Mouse (Mus musculus) CH12.LX (cell line): Measurements from ENCODE around the gene Gm9507. TPM values are rescaled to one million over a fixed set of nuclear protein-coding genes. Genes with fewer than 3 reads are reported as not detected.

Experiments
- DNase-seq: peaks from one replicate; pipeline ENCODE4 v3.0.0-alpha.2; 2013; ENCODE audit errors: extremely low read depth
- H3K27ac ChIP-seq: 2 replicates; pipeline ENCODE4 v1.5.1; 2012; ENCODE audit warnings: low read depth, mild to moderate bottlenecking, control low read depth, moderate library complexity; ENCODE audit not compliant: insufficient read depth
- H3K27me3 ChIP-seq: replicated peaks from 2 replicates; pipeline ENCODE3; 2012; ENCODE audit warnings: inconsistent platforms
- H3K36me3 ChIP-seq, 2 experiments: replicated peaks in 1 of 2; 2 replicates each; pipeline versions ENCODE3 to v1.6.1; 2012; ENCODE audit warnings: inconsistent platforms in 1 of 2, low read length in 1 of 2, mild to moderate bottlenecking in 1 of 2, mixed read lengths in 1 of 2, moderate library complexity in 1 of 2; ENCODE audit not compliant: control insufficient read depth in 1 of 2, insufficient read depth in 1 of 2
- H3K4me1 ChIP-seq, 2 experiments: 2 replicates each; pipeline ENCODE4 v1.6.1; 2012; ENCODE audit warnings: inconsistent platforms in 1 of 2, moderate library complexity in 1 of 2; ENCODE audit not compliant: insufficient read depth in 2 of 2, control insufficient read depth in 1 of 2
- H3K4me2 ChIP-seq: 2 replicates; pipeline ENCODE4 v1.6.1; 2012; ENCODE audit warnings: low read depth, mild to moderate bottlenecking, control low read depth; ENCODE audit not compliant: poor library complexity, insufficient read depth, severe bottlenecking
- H3K4me3 ChIP-seq, 3 experiments: fragments of 150-350 bp in 1 of 3; sonication (generic) in 1 of 3; replicated peaks in 1 of 3; 2 replicates each; pipeline versions ENCODE3 to v1.5.1; 2011 to 2012; ENCODE audit warnings: low read depth in 2 of 3, low read length in 2 of 3, mild to moderate bottlenecking in 2 of 3, moderate library complexity in 2 of 3, control low read depth in 1 of 3, improper control_type of control experiment in 1 of 3, inconsistent platforms in 1 of 3, mixed read lengths in 1 of 3; ENCODE audit not compliant: poor library complexity in 1 of 3
- H3K79me2 ChIP-seq: replicated peaks from 2 replicates; pipeline ENCODE4 v1.6.1; 2012; ENCODE audit warnings: mild to moderate bottlenecking, moderate library complexity; ENCODE audit not compliant: control insufficient read depth, poor library complexity, insufficient read depth, severe bottlenecking; ENCODE audit errors: extremely low read depth
- H3K9ac ChIP-seq: 2 replicates; pipeline ENCODE4 v1.6.1; 2012; ENCODE audit warnings: low read depth, mild to moderate bottlenecking, control low read depth, moderate library complexity; ENCODE audit not compliant: insufficient read depth
- H3K9me3 ChIP-seq: replicated peaks from 2 replicates; pipeline ENCODE3; 2012; ENCODE audit warnings: low read length, inconsistent platforms, mixed read lengths
- CHD1 ChIP-seq: IDR thresholded peaks from 2 replicates; pipeline ENCODE4 v1.6.1; 2012; ENCODE audit warnings: low read depth, low read length, improper control_type of control experiment, inconsistent platforms
- CTCF ChIP-seq, 2 experiments: IDR thresholded peaks in 1 of 2; conservative IDR thresholded peaks in 1 of 2; 2 replicates each; pipeline ENCODE4 v1.5.1; 2011 to 2012; ENCODE audit warnings: low read depth in 2 of 2, low read length in 2 of 2, improper control_type of control experiment in 1 of 2, inconsistent platforms in 1 of 2, mild to moderate bottlenecking in 1 of 2, moderate library complexity in 1 of 2
- ETS1 ChIP-seq: conservative IDR thresholded peaks from 2 replicates; pipeline ENCODE4 v1.6.1; 2012; ENCODE audit warnings: low read depth, mild to moderate bottlenecking, inconsistent platforms, low read length, improper control_type of control experiment, moderate library complexity
- MXI1 ChIP-seq: IDR thresholded peaks from 2 replicates; pipeline ENCODE4 v1.6.1; 2011; ENCODE audit warnings: mild to moderate bottlenecking, low read depth, low read length, improper control_type of control experiment
- MYC ChIP-seq: IDR thresholded peaks from 2 replicates; pipeline ENCODE4 v1.6.1; 2011; ENCODE audit warnings: low read depth, mild to moderate bottlenecking, improper control_type of control experiment, low read length
- NELFE ChIP-seq: IDR thresholded peaks from 2 replicates; pipeline ENCODE4 v1.6.1; 2011; ENCODE audit warnings: low read depth, low read length, improper control_type of control experiment
- PAX5 ChIP-seq: IDR thresholded peaks from 2 replicates; pipeline ENCODE4 v1.6.1; 2012; ENCODE audit warnings: low read length, inconsistent platforms, mixed read lengths
- RAD21 ChIP-seq: IDR thresholded peaks from 2 replicates; pipeline ENCODE4 v1.6.1; 2011; ENCODE audit warnings: low read depth, mild to moderate bottlenecking, low read length, improper control_type of control experiment, moderate library complexity
- RCOR1 ChIP-seq: conservative IDR thresholded peaks from 2 replicates; pipeline ENCODE4 v1.6.1; 2012; ENCODE audit warnings: low read depth, mild to moderate bottlenecking, inconsistent platforms, low read length, improper control_type of control experiment
- SIN3A ChIP-seq: IDR thresholded peaks from 2 replicates; pipeline ENCODE4 v1.6.1; 2012; ENCODE audit warnings: low read length, improper control_type of control experiment, inconsistent platforms
- SMC3 ChIP-seq: IDR thresholded peaks from 2 replicates; pipeline ENCODE4 v1.6.1; 2011; ENCODE audit warnings: low read depth, low read length, improper control_type of control experiment
- TBP ChIP-seq: conservative IDR thresholded peaks from 2 replicates; pipeline ENCODE4 v1.6.1; 2011; ENCODE audit warnings: low read depth, low read length, improper control_type of control experiment
- TCF12 ChIP-seq: IDR thresholded peaks from 2 replicates; pipeline ENCODE4 v1.6.1; 2014; ENCODE audit warnings: low read depth, mild to moderate bottlenecking, inconsistent platforms, low read length, improper control_type of control experiment
- UBTF ChIP-seq: IDR thresholded peaks from 2 replicates; pipeline ENCODE4 v1.6.1; 2012; ENCODE audit warnings: low read depth, mild to moderate bottlenecking, inconsistent platforms, low read length, improper control_type of control experiment, moderate library complexity
- USF1 ChIP-seq: IDR thresholded peaks from 2 replicates; pipeline ENCODE4 v1.6.1; 2014; ENCODE audit warnings: low read depth, mild to moderate bottlenecking, inconsistent platforms, low read length, improper control_type of control experiment
- ZC3H11A ChIP-seq: IDR thresholded peaks from 2 replicates; pipeline ENCODE4 v1.6.1; 2012; ENCODE audit warnings: low read depth, mild to moderate bottlenecking, inconsistent platforms, low read length, improper control_type of control experiment
- ZNF384 ChIP-seq: IDR thresholded peaks from 2 replicates; pipeline ENCODE4 v1.6.1; 2012; ENCODE audit warnings: low read depth, low read length, improper control_type of control experiment, inconsistent platforms
- dilution Hi-C: fragments of 300-500 bp; cut with MboI; formaldehyde crosslinking; loops from 2 replicates; pipeline ENCODE4 v1.14.3; 2020; ENCODE audit warnings: low sequenced_read_pairs; ENCODE audit not compliant: extremely low pct_unique_long_range_greater_than_20kb, extremely low pct_ligation_motif_present
- in situ Hi-C: fragments of 300-500 bp; cut with MboI; formaldehyde crosslinking; loops from 3 replicates; pipeline ENCODE4 v1.14.3; 2019; ENCODE audit warnings: low sequenced_read_pairs, low pct_ligation_motif_present, low pct_unique_long_range_greater_than_20kb, mixed read lengths
- polyA plus RNA-seq: library from polyadenylated mRNA; unstranded; fragments of >175 nt; gene quantifications from 2 replicates; pipeline ENCODE4 v1.2.1, GENCODE M21; 2012; ENCODE audit warnings: low read depth; ENCODE audit not compliant: insufficient read length
- total RNA-seq, 2 experiments: library from RNA; depleted of rRNA; stranded (reverse); fragments of 300-350 nt in 1 of 2; fragments of >200 nt in 1 of 2; gene quantifications; 2 replicates each; pipeline ENCODE4 v1.2.3; 2012 to 2014

Gene Gm9507
- total and polyA plus RNA-seq, 3 experiments: not detected

DNA sequence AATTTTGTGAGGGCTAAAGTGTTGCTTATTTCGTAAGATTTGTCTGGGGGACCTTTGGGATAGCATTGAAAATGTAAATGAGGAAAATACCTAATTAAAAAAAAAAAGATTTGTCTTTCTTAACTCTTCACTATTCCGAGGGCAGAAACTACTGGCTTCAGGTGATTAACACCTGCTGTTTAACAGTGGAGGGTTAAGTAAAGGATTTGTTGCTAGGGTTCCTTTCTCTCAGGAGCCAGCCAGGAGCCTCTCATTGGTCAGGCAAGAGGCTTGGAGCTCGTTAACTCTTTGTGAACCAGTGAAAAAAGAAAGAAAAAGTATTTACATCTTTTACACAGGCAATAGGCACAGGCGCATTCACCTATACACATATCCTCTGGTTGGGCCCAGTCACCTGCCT is 7.6 kb upstream of the Gm9507 start:
- Histone ChIP-seq H3K9ac (no peak overlapping the region), H3K4me1 (0 out of 4 replicates have a peak, but pooled peaks cover 0 to 3% of the 10 kb centered on the region in 2 experiments), H3K4me2 (no peak overlapping the region)
- dilution Hi-C loops: no loop called here
- TF ChIP-seq MXI1 (no peak), PAX5 (no peak), UBTF (no peak), CHD1 (no peak), SIN3A (no peak), MYC (no peak), SMC3 (no peak), USF1 (no peak), RAD21 (no peak), NELFE (no peak), TCF12 (no peak), CTCF (conservative IDR thresholded peaks at IDR 0.05 in 1 of 2, IDR thresholded peaks at IDR 0.05 in 1 of 2; ENCODE audit: low read depth in 2 of 2, low read length in 2 of 2) (no peak)
- TF ChIP-seq, all 38 proteins: peak for 0
- Histone ChIP-seq H3K36me3 (no peaks in the 10 kb centered on the region), H3K27ac (no peak overlapping the region), H3K4me3 (no peak overlapping the region), H3K79me2 (no peaks in the 10 kb centered on the region), H3K9me3 (peaks cover 2% of the 10 kb centered on the region), H3K27me3 (peaks cover 67% of the 10 kb centered on the region)
- no peak for DNase-seq
- in situ Hi-C loops: no loop called here

DNA sequence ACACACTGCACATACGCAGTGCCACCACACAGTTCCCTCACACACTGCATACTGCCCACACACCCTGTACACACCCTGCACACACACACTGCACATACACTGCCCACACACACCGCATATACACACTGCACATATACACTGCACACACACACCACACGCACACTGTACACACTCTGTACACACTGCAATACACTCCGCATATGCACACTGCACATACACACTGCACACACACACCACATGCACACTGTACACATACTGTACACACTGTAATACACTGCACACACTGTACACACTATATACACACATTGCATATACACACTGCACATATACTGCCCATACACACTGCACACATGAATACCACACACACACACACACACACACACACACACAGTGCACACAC is 6.9 kb upstream of the Gm9507 start:
- H3K27ac ChIP-seq: no peak overlapping the region
- 0 out of 4 replicates have a peak, but pooled peaks cover 0 to 3% of the 10 kb centered on the region in 2 experiments for H3K4me1 ChIP-seq
- H3K79me2 ChIP-seq: no peaks in the 10 kb centered on the region
- H3K36me3 ChIP-seq: no peaks in the 10 kb centered on the region
- no peak overlapping the region for H3K9ac ChIP-seq
- dilution Hi-C loops: no loop called here
- no peak overlapping the region for H3K4me3 ChIP-seq
- no peak for DNase-seq
- TF ChIP-seq NELFE (no peak), ZC3H11A (no peak), ETS1 (no peak), ZNF384 (no peak), TBP (no peak), TCF12 (no peak), RCOR1 (no peak)
- no peak overlapping the region for H3K4me2 ChIP-seq
- H3K27me3 ChIP-seq: peaks cover 70% of the 10 kb centered on the region
- no peaks in the 10 kb centered on the region for H3K9me3 ChIP-seq
- in situ Hi-C loops: no loop called here
